Mouse (Mus musculus): ENCODE data around the gene Ppm1f.

GRCm38 (mm10) chr16:16902329-16902728 is 6.1 kb downstream of the Ppm1f start:
- TF ChIP-seq EP300 (IDR thresholded peaks at IDR 0.05; ENCODE audit: insufficient read depth, low read depth, low read length) (no peak), POLR2A (IDR thresholded peaks at IDR 0.05; ENCODE audit: insufficient read depth, low read length) (no peak), CTCF (IDR thresholded peaks at IDR 0.05; ENCODE audit: low read depth, low read length) (no peak)
